Mouse (Mus musculus) liver, postnatal 0 days (tissue): Measurements from ENCODE around the gene Adamts14.

Experiments used
- CTCF ChIP-seq: sonication (generic); IDR thresholded peaks from 2 replicates; pipeline ENCODE4 v1.5.1; 2016; ENCODE audit warnings: antibody characterized with exemption, low read depth
- EP300 ChIP-seq: IDR thresholded peaks from 2 replicates; pipeline ENCODE4 v1.6.1; 2016; ENCODE audit warnings: antibody characterized with exemption, low read depth, mild to moderate bottlenecking

- TF ChIP-seq CTCF (no peak), EP300 (no peak)
These were observed 65.0 kb downstream of the Adamts14 start for GRCm38 (mm10) chr10:61208114-61208684.
